In genomic region chr15:27629800-27630600, GRCm38 (mm10) we compare ENCODE assay signal across 8 mouse cellular contexts. TPM values are rescaled to one million over a fixed set of nuclear protein-coding genes. Genes with fewer than 3 reads are reported as not detected.
DNase-seq lines count a peak whose midpoint lies in the region; ATAC-seq and TF ChIP-seq lines count a peak whose summit lies in the region.

No protein-coding gene starts in this region.

- H3K4me3 ChIP-seq in lung, embryonic 14.5 days (ENCODE audit: low read depth, low read length), result peak overlapping the region; percentile 90
- H3K4me3 ChIP-seq in kidney, embryonic 15.5 days (replicated peaks), result peak overlapping the region; percentile 97
- H3K4me3 ChIP-seq in macrophage (ENCODE audit: inconsistent target), result peak overlapping the region; percentile 79

- H3K4me1 ChIP-seq in lung, embryonic 14.5 days (ENCODE audit: insufficient read depth), result peaks cover 10% of the 10 kb centered on the region
- peaks cover 26% of the 10 kb centered on the region for H3K4me1 ChIP-seq in kidney, embryonic 15.5 days

- no peaks in the 10 kb centered on the region for H3K9me3 ChIP-seq in lung, embryonic 14.5 days (ENCODE audit: low read depth, low read length)
- no peaks in the 10 kb centered on the region for H3K9me3 ChIP-seq in kidney, embryonic 15.5 days (replicated peaks)

- H3K27me3 ChIP-seq in lung, embryonic 14.5 days (ENCODE audit: insufficient read depth, low read length), result no peaks in the 10 kb centered on the region
- H3K27me3 ChIP-seq in kidney, embryonic 15.5 days, result no peaks in the 10 kb centered on the region

- peak; percentile 74; the same call in 1 of the 2 replicates for ATAC-seq in lung, embryonic 14.5 days (ENCODE audit: insufficient read depth)
- ATAC-seq in kidney, embryonic 15.5 days (replicated peaks; ENCODE audit: low FRiP score), result peak; percentile 74

- peak overlapping the region; percentile 86 for H3K9ac ChIP-seq in lung, embryonic 14.5 days
- H3K9ac ChIP-seq in kidney, embryonic 15.5 days, result peak overlapping the region; percentile 87

- 1% methylated on average over 50 of the region's 53 CpGs for WGBS in lung, embryonic 14.5 days
- 2% methylated on average over 40 of the region's 53 CpGs for WGBS in kidney, embryonic 15.5 days
- 1% methylated on average over 45 of the region's 53 CpGs for WGBS in macrophage (ENCODE audit: missing documents)

- peaks cover 45% of the 10 kb centered on the region for H3K79me2 ChIP-seq in macrophage (ENCODE audit: inconsistent target)

- peaks cover 15% of the 10 kb centered on the region; the same call in 1 of the 2 replicates for H3K36me3 ChIP-seq in lung, embryonic 14.5 days (ENCODE audit: insufficient read depth)
- H3K36me3 ChIP-seq in kidney, embryonic 15.5 days, result 0 out of 2 replicates have a peak, but pooled peaks cover 9% of the 10 kb centered on the region
- H3K36me3 ChIP-seq in macrophage (ENCODE audit: inconsistent target), result no peaks in the 10 kb centered on the region

- TF ChIP-seq CTCF in lung, embryonic 14.5 days (IDR thresholded peaks at IDR 0.05; ENCODE audit: low read depth), result no peak

- peak overlapping the region; percentile 84 for H3K4me2 ChIP-seq in lung, embryonic 14.5 days
- peak overlapping the region; percentile 91 for H3K4me2 ChIP-seq in kidney, embryonic 15.5 days

- peak; percentile 47 for DNase-seq in lung, embryonic 14.5 days
- DNase-seq in lung, postnatal 4 days, result no peak
- peak; percentile 19 for DNase-seq in T-cell, adult 2 months (ENCODE audit: low spot score)
- DNase-seq in gastrocnemius, postnatal 4 days (ENCODE audit: low spot score in 2 of 2), result peak; percentile 20 to 28
- DNase-seq in thymus, postnatal 4 days, result peak; percentile 30
- no peak for DNase-seq in cerebellum, postnatal 4 days (ENCODE audit: low spot score in 2 of 2)

- H3K27ac ChIP-seq in lung, embryonic 14.5 days (ENCODE audit: low read depth), result peak overlapping the region; percentile 30; the same call in 1 of the 2 replicates
- H3K27ac ChIP-seq in kidney, embryonic 15.5 days, result peak overlapping the region; percentile 75
- H3K27ac ChIP-seq in macrophage, result peak overlapping the region; percentile 65

RNA-seq across cellular contexts. Expression of gene Otulin, which starts 0.5 kb away (rescaled TPM):
- polyA plus RNA-seq in lung, embryonic 14.5 days (2014; fragmentation: Nextera tagmentation; extraction: Ambion mirVana), result 39.2 and 41.8 TPM in 2 replicates
- 10 to 100 TPM; 23.8 to 28.1 TPM for total RNA-seq in gastrocnemius, postnatal 4 days (2021)
- 29.0 and 32.2 TPM in 2 replicates for polyA plus RNA-seq in kidney, embryonic 15.5 days (2015; fragmentation: Nextera tagmentation; extraction: Ambion mirVana)
- total RNA-seq in macrophage (2018; cell fraction: chromatin; rRNA removed), result 100 to 1,000 TPM in 2 of 26 experiments, 10 to 100 TPM in 24; 33.5 to 108 (median 60.6) TPM
- total RNA-seq in macrophage (2018; cell fraction: cytosol; rRNA removed), result 10 to 100 TPM; 41.1 to 67.8 (median 52.0) TPM
- total RNA-seq in macrophage (2018; cell fraction: nucleus; rRNA removed), result 100 to 1,000 TPM in 3 of 26 experiments, 10 to 100 TPM in 23; 40.5 to 114 (median 67.3) TPM
- polyA plus RNA-seq in macrophage (2018), result 43.1 to 52.3 TPM (median 48.8 TPM) in 3 replicates

RNA-seq across cellular contexts. Expression of gene Otulinl, which starts 51.4 kb away (rescaled TPM):
- 15.6 and 15.8 TPM in 2 replicates for polyA plus RNA-seq in lung, embryonic 14.5 days (2014; fragmentation: Nextera tagmentation; extraction: Ambion mirVana)
- total RNA-seq in gastrocnemius, postnatal 4 days (2021), result 1 to 10 TPM; 5.5 to 6.2 TPM
- polyA plus RNA-seq in kidney, embryonic 15.5 days (2015; fragmentation: Nextera tagmentation; extraction: Ambion mirVana), result 26.5 and 30.5 TPM in 2 replicates
- 100 to 1,000 TPM in 8 of 26 experiments, 10 to 100 TPM in 18; 19.8 to 170 (median 74.5) TPM for total RNA-seq in macrophage (2018; cell fraction: chromatin; rRNA removed)
- 100 to 1,000 TPM in 9 of 26 experiments, 10 to 100 TPM in 17; 38.0 to 139 (median 90.4) TPM for total RNA-seq in macrophage (2018; cell fraction: cytosol; rRNA removed)
- 100 to 1,000 TPM in 12 of 26 experiments, 10 to 100 TPM in 14; 31.4 to 206 (median 98.5) TPM for total RNA-seq in macrophage (2018; cell fraction: nucleus; rRNA removed)
- 61.1 to 168 TPM (median 87.5 TPM) in 3 replicates for polyA plus RNA-seq in macrophage (2018)

Comparison
In these comparisons a context has a peak if more than half of its experiments do, and no peak if none do; other contexts are left out.
1. DNase-seq: peak in lung, embryonic 14.5 days (single experiment), T-cell, adult 2 months (single experiment), gastrocnemius, postnatal 4 days (2 of 2) and thymus, postnatal 4 days (single experiment); none in lung, postnatal 4 days (0 of 2) and cerebellum, postnatal 4 days (0 of 2).
2. Peak in every context shown above with its lines, with median percentiles within 50 percentile points of each other: H3K27ac ChIP-seq and H3K4me3 ChIP-seq.